Mouse (Mus musculus): ENCODE data around the gene Dnajc12. TPM values are rescaled to one million over a fixed set of nuclear protein-coding genes. Genes with fewer than 3 reads are reported as not detected.
"Not testable (repeated sequence)": the region's sequence is repeated elsewhere in the genome, so short reads cannot be mapped to it uniquely, and the experiment has no call there.

The Dnajc12 gene
- polyA plus RNA-seq, 1 experiment from 2014 or later, result 21.1 TPM

DNA sequence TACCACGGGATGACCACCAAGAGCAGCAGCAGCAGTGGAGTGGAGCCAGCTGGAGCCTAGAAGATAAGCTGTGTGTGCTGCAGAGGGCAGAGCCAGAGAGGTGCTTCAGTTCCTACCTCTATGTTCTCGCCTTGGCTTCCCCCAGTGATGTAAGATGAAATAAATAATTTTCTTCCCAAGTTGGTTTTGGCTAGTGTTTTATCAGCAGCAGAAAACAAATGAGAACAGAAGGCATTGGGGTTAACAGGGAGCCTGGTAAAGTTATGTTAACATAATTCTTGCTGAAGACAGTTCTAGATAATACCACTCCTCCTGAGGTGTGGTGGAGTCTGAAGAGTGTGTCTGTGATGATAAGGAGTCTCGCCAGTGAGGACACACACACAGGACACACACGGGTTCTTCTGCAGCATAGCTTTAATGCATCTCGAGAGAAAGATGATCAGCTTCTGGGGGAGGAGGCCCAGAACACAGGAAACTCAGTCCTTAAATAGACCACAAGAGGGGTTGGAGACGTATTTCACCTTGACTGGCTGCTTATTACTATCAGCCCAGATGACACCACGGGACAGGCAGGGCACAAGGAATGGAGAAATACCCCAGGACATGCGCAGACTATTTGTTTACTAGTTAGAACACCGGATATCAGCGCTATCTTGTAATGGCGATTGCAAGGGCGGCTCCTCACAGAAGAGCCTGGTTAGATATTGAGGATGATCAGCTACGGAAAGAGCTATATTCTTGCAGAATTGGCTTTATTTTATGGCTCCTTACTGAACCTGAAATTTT is 62.6 kb downstream of the Dnajc12 start:
- not testable (repeated sequence) for H3K36me3 ChIP-seq; ATAC-seq (ENCODE audit: low FRiP score, low read depth); H3K9ac ChIP-seq; H3K27me3 ChIP-seq (replicated peaks); H3K27ac ChIP-seq; H3K4me2 ChIP-seq (replicated peaks); H3K4me3 ChIP-seq; H3K9me3 ChIP-seq; H3K4me1 ChIP-seq
- 88% methylated on average over 13 of the region's 13 CpGs for WGBS

- peaks cover 22% of the 10 kb centered on the region for H3K4me1 ChIP-seq
- no peak overlapping the region for H3K9ac ChIP-seq
- no peaks in the 10 kb centered on the region for H3K27me3 ChIP-seq (replicated peaks)
- H3K9me3 ChIP-seq, result no peaks in the 10 kb centered on the region
- H3K36me3 ChIP-seq, result no peaks in the 10 kb centered on the region
- ATAC-seq (ENCODE audit: low FRiP score, low read depth), result no peak
- WGBS, result 93% methylated on average over 4 of the region's 4 CpGs
- no peak overlapping the region for H3K4me2 ChIP-seq (replicated peaks)
- H3K4me3 ChIP-seq, result no peak overlapping the region
- H3K27ac ChIP-seq, result no peak overlapping the region
Observed at GRCm38 (mm10) chr10:63453926-63454325, 71.7 kb downstream of the Dnajc12 start.

- Histone ChIP-seq H3K27me3 (replicated peaks) (no peaks in the 10 kb centered on the region), H3K4me2 (replicated peaks) (no peak overlapping the region), H3K27ac (no peak overlapping the region), H3K36me3 (no peaks in the 10 kb centered on the region), H3K9ac (no peak overlapping the region), H3K4me1 (peaks cover 22% of the 10 kb centered on the region), H3K4me3 (no peak overlapping the region), H3K9me3 (no peaks in the 10 kb centered on the region)
- 26% methylated on average over 8 of the region's 8 CpGs for WGBS
- ATAC-seq (ENCODE audit: low FRiP score, low read depth), result peak; percentile 84
Observed at GRCm38 (mm10) chr10:63455110-63455878, 73.1 kb downstream of the Dnajc12 start.

DNA sequence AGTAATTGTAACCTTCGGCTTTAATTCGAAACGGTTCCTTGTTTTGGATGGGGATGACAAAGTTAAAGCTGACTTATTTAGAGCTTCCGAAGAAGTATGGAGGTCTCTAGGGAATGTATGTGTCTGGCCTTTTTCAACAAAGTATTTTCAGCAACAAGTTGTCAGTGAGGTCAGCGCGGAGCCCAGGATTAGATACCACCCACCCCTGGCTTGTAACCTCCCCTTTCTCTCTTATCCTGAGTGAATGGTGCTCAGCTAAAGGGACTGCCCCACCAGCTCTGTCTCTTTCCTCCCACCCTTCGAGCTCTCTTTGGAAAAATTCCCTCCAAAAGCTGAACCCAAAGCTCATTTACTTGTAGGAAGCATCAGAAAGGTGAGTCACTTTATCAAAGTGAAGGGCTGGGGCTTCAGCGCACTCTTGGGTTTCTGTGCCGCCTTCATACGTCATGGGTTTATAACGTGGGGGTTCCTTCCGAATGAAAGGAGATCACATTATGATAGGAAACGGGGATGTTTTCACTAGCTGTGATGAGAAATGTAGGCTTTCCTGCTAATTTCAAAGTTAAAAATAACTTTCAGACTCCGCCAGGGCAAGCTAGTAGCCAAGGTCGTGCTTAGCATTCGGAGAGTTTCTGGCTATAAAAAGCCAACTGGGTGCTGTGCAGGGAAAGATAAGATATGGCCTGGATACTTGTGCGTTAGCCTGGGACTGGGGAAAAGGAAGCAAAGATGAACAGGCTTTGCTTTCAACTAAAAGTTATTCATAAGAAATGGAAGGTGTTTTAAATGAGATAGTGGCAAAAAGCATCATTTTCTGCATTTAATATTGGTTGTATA is 75.3 kb downstream of the Dnajc12 start:
- 78% methylated on average over 17 of the region's 17 CpGs for WGBS
- no peak overlapping the region for H3K4me3 ChIP-seq

More for the DNA sequence above, 75.3 kb downstream of the Dnajc12 start:
- H3K4me1 ChIP-seq, result peaks cover 27% of the 10 kb centered on the region
- ATAC-seq (ENCODE audit: low FRiP score, low read depth), result no peak
- no peak overlapping the region for H3K27ac ChIP-seq
- H3K9me3 ChIP-seq, result no peaks in the 10 kb centered on the region
- no peaks in the 10 kb centered on the region for H3K36me3 ChIP-seq
- no peak overlapping the region for H3K4me2 ChIP-seq (replicated peaks)
- no peaks in the 10 kb centered on the region for H3K27me3 ChIP-seq (replicated peaks)
- H3K9ac ChIP-seq, result no peak overlapping the region

Other genes with a start within 250 kb of the Dnajc12 start
- 0.58 and 0.61 TPM in 2 replicates for gene Mypn, start 178.5 kb upstream of the Dnajc12 start, polyA plus RNA-seq (2016; fragmentation: Nextera tagmentation; extraction: Ambion mirVana)
- gene Herc4, start 138.6 kb upstream of the Dnajc12 start, polyA plus RNA-seq (2016; fragmentation: Nextera tagmentation; extraction: Ambion mirVana), result 36.0 and 36.2 TPM in 2 replicates
- gene Sirt1, start 739 bp upstream of the Dnajc12 start, polyA plus RNA-seq (2016; fragmentation: Nextera tagmentation; extraction: Ambion mirVana), result 10.8 and 10.9 TPM in 2 replicates
- gene Gm7075, start 39.3 kb downstream of the Dnajc12 start, polyA plus RNA-seq (2016; fragmentation: Nextera tagmentation; extraction: Ambion mirVana), result not detected in 2 replicates
- gene Ctnna3, start 47.7 kb downstream of the Dnajc12 start, polyA plus RNA-seq (2016; fragmentation: Nextera tagmentation; extraction: Ambion mirVana), result 0.90 and 1.1 TPM in 2 replicates

Data from neural tube, embryonic 12.5 days (tissue).